Comparison of ENCODE assay signal across 10 mouse cellular contexts in genomic region chrX:162719615-162720014, GRCm38 (mm10). TPM values are rescaled to one million over a fixed set of nuclear protein-coding genes. Genes with fewer than 3 reads are reported as not detected.
A peak's percentile ranks its signal among the peaks of the same experiment; 100 is the strongest.
DNase-seq lines count a peak whose midpoint lies in the region; ATAC-seq lines count a peak whose summit lies in the region.
"Had no signal": no experiment of that assay in that cellular context is flagged by ENCODE, and none has a peak within 500 bp of the region (broad histone marks: within the 10 kb centered on the region; RNA-seq: fewer than 3 reads in every experiment).

No protein-coding gene starts in this region.

- no peak for ATAC-seq in forebrain, embryonic 14.5 days
- no peak for ATAC-seq in forebrain, embryonic 11.5 days (replicated peaks; ENCODE audit: low FRiP score)
- ATAC-seq in neural tube, embryonic 15.5 days (ENCODE audit: low FRiP score) = no peak

- H3K4me3 ChIP-seq in forebrain, embryonic 14.5 days (ENCODE audit: low read depth, low read length) = no peak overlapping the region
- no peak overlapping the region for H3K4me3 ChIP-seq in forebrain, embryonic 11.5 days (ENCODE audit: low read depth, low read length)
- no peak overlapping the region for H3K4me3 ChIP-seq in neural tube, embryonic 15.5 days (replicated peaks)
- H3K4me3 ChIP-seq: heart, embryonic 13.5 days had no signal

- H3K4me1 ChIP-seq in forebrain, embryonic 14.5 days (ENCODE audit: control insufficient read depth, insufficient read depth, low read length) = no peaks in the 10 kb centered on the region
- H3K4me1 ChIP-seq in forebrain, embryonic 11.5 days (replicated peaks; ENCODE audit: control insufficient read depth, insufficient read depth, low read length) = no peaks in the 10 kb centered on the region
- no peaks in the 10 kb centered on the region for H3K4me1 ChIP-seq in neural tube, embryonic 15.5 days
- H3K4me1 ChIP-seq: heart, embryonic 13.5 days had no signal

- peak; percentile 37 for DNase-seq in forebrain, embryonic 14.5 days (ENCODE audit: low spot score)
- no peak for DNase-seq in forebrain, embryonic 11.5 days (ENCODE audit: low spot score)
- DNase-seq in neural tube, embryonic 10.5 days (ENCODE audit: extremely low spot score, low spot score) = peak; percentile 42
- peak; percentile 22 for DNase-seq in c-Kit-negative CD71-positive TER-119-positive erythroid progenitor cells, embryonic 14.5 days (ENCODE audit: low read depth, low spot score)
- DNase-seq in heart, postnatal 10 days = peak; percentile 22 to 52
- peak; percentile 61 for DNase-seq in lung, postnatal 14 days
- DNase-seq in frontal cortex, postnatal 14 days (ENCODE audit: low spot score in 2 of 2) = no peak

- no peak overlapping the region for H3K9ac ChIP-seq in forebrain, embryonic 14.5 days (ENCODE audit: low read length)
- no peak overlapping the region for H3K9ac ChIP-seq in forebrain, embryonic 11.5 days (ENCODE audit: low read length)
- H3K9ac ChIP-seq in neural tube, embryonic 15.5 days (replicated peaks) = no peak overlapping the region
- H3K9ac ChIP-seq: heart, embryonic 13.5 days had no signal

- WGBS in forebrain, embryonic 14.5 days = 39% methylated on average over 2 of the region's 2 CpGs
- WGBS in forebrain, embryonic 11.5 days = 33% methylated on average over 2 of the region's 2 CpGs
- WGBS in neural tube, embryonic 15.5 days = 46% methylated on average over 2 of the region's 2 CpGs

- no peaks in the 10 kb centered on the region for H3K9me3 ChIP-seq in forebrain, embryonic 14.5 days (replicated peaks; ENCODE audit: control insufficient read depth, low read length)
- no peaks in the 10 kb centered on the region for H3K9me3 ChIP-seq in forebrain, embryonic 11.5 days (ENCODE audit: control insufficient read depth, low read length)
- H3K9me3 ChIP-seq in neural tube, embryonic 15.5 days (replicated peaks) = no peaks in the 10 kb centered on the region
- H3K9me3 ChIP-seq: heart, embryonic 13.5 days had no signal

- no peaks in the 10 kb centered on the region for H3K36me3 ChIP-seq in forebrain, embryonic 14.5 days (ENCODE audit: control insufficient read depth, insufficient read depth, low read length)
- H3K36me3 ChIP-seq in forebrain, embryonic 11.5 days (ENCODE audit: control insufficient read depth, insufficient read depth, low read length) = no peaks in the 10 kb centered on the region
- no peaks in the 10 kb centered on the region for H3K36me3 ChIP-seq in neural tube, embryonic 15.5 days
- H3K36me3 ChIP-seq: heart, embryonic 13.5 days had no signal

- intact Hi-C loops in heart, postnatal 10 days (cut with DNase I) = loop anchor here (2.0 to 5.0 kb wide), 3 partner anchors 43 to 192 kb away; partner anchors contain the start of gene Rbbp7

- H3K27ac ChIP-seq in forebrain, embryonic 14.5 days (ENCODE audit: low read depth, low read length) = no peak overlapping the region
- no peak overlapping the region for H3K27ac ChIP-seq in forebrain, embryonic 11.5 days (ENCODE audit: low read depth, low read length)
- no peak overlapping the region for H3K27ac ChIP-seq in neural tube, embryonic 15.5 days (replicated peaks)
- H3K27ac ChIP-seq: heart, embryonic 13.5 days; macrophage had no signal

- no peaks in the 10 kb centered on the region for H3K27me3 ChIP-seq in forebrain, embryonic 14.5 days (replicated peaks; ENCODE audit: control insufficient read depth, insufficient read depth, low read length)
- H3K27me3 ChIP-seq in forebrain, embryonic 11.5 days (ENCODE audit: control insufficient read depth, insufficient read depth, low read length) = no peaks in the 10 kb centered on the region
- no peaks in the 10 kb centered on the region for H3K27me3 ChIP-seq in neural tube, embryonic 15.5 days (replicated peaks)
- H3K27me3 ChIP-seq: heart, embryonic 13.5 days had no signal

- no peak overlapping the region for H3K4me2 ChIP-seq in forebrain, embryonic 14.5 days (ENCODE audit: low read length)
- no peak overlapping the region for H3K4me2 ChIP-seq in forebrain, embryonic 11.5 days (ENCODE audit: low read depth, low read length, severe bottlenecking)
- no peak overlapping the region for H3K4me2 ChIP-seq in neural tube, embryonic 15.5 days
- H3K4me2 ChIP-seq: heart, embryonic 13.5 days had no signal

RNA-seq across cellular contexts. Expression of gene Rbbp7, which starts 40.6 kb away (rescaled TPM):
- 232 and 256 TPM in 2 replicates for polyA plus RNA-seq in forebrain, embryonic 14.5 days (2014; fragmentation: Nextera tagmentation; extraction: Ambion mirVana)
- 366 and 367 TPM in 2 replicates for polyA plus RNA-seq in forebrain, embryonic 11.5 days (2014; fragmentation: Nextera tagmentation; extraction: Ambion mirVana)
- polyA plus RNA-seq in neural tube, embryonic 15.5 days (2015; fragmentation: Nextera tagmentation; extraction: Ambion mirVana) = 220 and 316 TPM in 2 replicates
- 100 to 1,000 TPM; 208 to 210 TPM for total RNA-seq in heart, postnatal 10 days (2021)

Comparison
In these comparisons a context has a peak if more than half of its experiments do, and no peak if none do; other contexts are left out.
1. DNase-seq: peak in forebrain, embryonic 14.5 days (single experiment), neural tube, embryonic 10.5 days (single experiment), c-Kit-negative CD71-positive TER-119-positive erythroid progenitor cells, embryonic 14.5 days (single experiment), heart, postnatal 10 days (2 of 2) and lung, postnatal 14 days (single experiment); none in forebrain, embryonic 11.5 days (single experiment) and frontal cortex, postnatal 14 days (0 of 2).